In genomic region chr13:31915748-31916147, GRCm38 (mm10) we compare ENCODE assay signal across 10 mouse cellular contexts.
DNase-seq lines count a peak whose midpoint lies in the region; ATAC-seq and TF ChIP-seq lines count a peak whose summit lies in the region.
"Had no signal": no experiment of that assay in that cellular context is flagged by ENCODE, and none has a peak within 500 bp of the region (broad histone marks: within the 10 kb centered on the region; RNA-seq: fewer than 3 reads in every experiment).

No protein-coding gene starts in this region.

- ATAC-seq in kidney, embryonic 15.5 days (replicated peaks; ENCODE audit: low FRiP score): peak; percentile 43; the same call in 1 of the 2 replicates
- 0 out of 2 replicates have a peak, but pooled peaks have one; percentile 47 for ATAC-seq in intestine, postnatal 0 days

- DNase-seq in kidney, adult 9 months: no peak
- peak; percentile 62 for DNase-seq in ES-CJ7 (ENCODE audit: low read depth, low spot score)
- peak; percentile 29 to 59 for DNase-seq in heart, adult 18-20 months
- no peak for DNase-seq in right cerebral cortex, postnatal 25 days
- no peak for DNase-seq in left cerebral cortex, adult 2 months (ENCODE audit: extremely low spot score in 1 of 2, low spot score in 2 of 2)
- DNase-seq in cerebellum, postnatal 10 days: no peak

- no peaks in the 10 kb centered on the region for H3K27me3 ChIP-seq in kidney, embryonic 15.5 days
- H3K27me3 ChIP-seq in intestine, postnatal 0 days (replicated peaks; ENCODE audit: control insufficient read depth, insufficient read depth, low read length): no peaks in the 10 kb centered on the region
- H3K27me3 ChIP-seq: liver, embryonic 15.5 days had no signal

- H3K4me3 ChIP-seq in kidney, embryonic 15.5 days (replicated peaks): no peak overlapping the region
- H3K4me3 ChIP-seq in intestine, postnatal 0 days (ENCODE audit: low read depth, low read length): no peak overlapping the region
- no peak overlapping the region for H3K4me3 ChIP-seq in left cerebral cortex, adult 2 months
- H3K4me3 ChIP-seq: forebrain, embryonic 10.5 days; liver, embryonic 15.5 days had no signal

- intact Hi-C loops in left cerebral cortex, adult 2 months (cut with DNase I): no loop called here

- H3K4me2 ChIP-seq in kidney, embryonic 15.5 days: no peak overlapping the region
- no peak overlapping the region for H3K4me2 ChIP-seq in intestine, postnatal 0 days (replicated peaks; ENCODE audit: low read depth)
- H3K4me2 ChIP-seq: liver, embryonic 15.5 days had no signal

- H3K36me3 ChIP-seq in kidney, embryonic 15.5 days: no peaks in the 10 kb centered on the region
- no peaks in the 10 kb centered on the region; the same call in 1 of the 2 replicates for H3K36me3 ChIP-seq in intestine, postnatal 0 days (ENCODE audit: control insufficient read depth, insufficient read depth)
- H3K36me3 ChIP-seq: forebrain, embryonic 10.5 days; liver, embryonic 15.5 days had no signal

- H3K4me1 ChIP-seq in kidney, embryonic 15.5 days: peaks cover 17% of the 10 kb centered on the region
- no peaks in the 10 kb centered on the region for H3K4me1 ChIP-seq in intestine, postnatal 0 days (replicated peaks; ENCODE audit: control insufficient read depth, insufficient read depth, low read length)
- H3K4me1 ChIP-seq: liver, embryonic 15.5 days had no signal

- no peak overlapping the region for H3K27ac ChIP-seq in kidney, embryonic 15.5 days
- H3K27ac ChIP-seq in intestine, postnatal 0 days (ENCODE audit: low read depth, low read length): no peak overlapping the region
- H3K27ac ChIP-seq in left cerebral cortex, adult 2 months: no peak overlapping the region
- H3K27ac ChIP-seq: forebrain, embryonic 10.5 days; liver, embryonic 15.5 days had no signal

- WGBS in kidney, embryonic 15.5 days: 68% methylated on average over 6 of the region's 6 CpGs
- 67% methylated on average over 6 of the region's 6 CpGs for WGBS in intestine, postnatal 0 days

- TF ChIP-seq CTCF in intestine, postnatal 0 days (IDR thresholded peaks at IDR 0.05; ENCODE audit: low read depth): no peak
- TF ChIP-seq CTCF in left cerebral cortex, adult 2 months (IDR thresholded peaks at IDR 0.05): no peak

- H3K9ac ChIP-seq in kidney, embryonic 15.5 days: no peak overlapping the region
- no peak overlapping the region for H3K9ac ChIP-seq in intestine, postnatal 0 days (ENCODE audit: low read depth, low read length)
- H3K9ac ChIP-seq: liver, embryonic 15.5 days had no signal

- no peaks in the 10 kb centered on the region for H3K9me3 ChIP-seq in kidney, embryonic 15.5 days (replicated peaks)
- H3K9me3 ChIP-seq in intestine, postnatal 0 days (ENCODE audit: control insufficient read depth): no peaks in the 10 kb centered on the region
- H3K9me3 ChIP-seq: forebrain, embryonic 10.5 days; liver, embryonic 15.5 days had no signal

Comparison
In these comparisons a context has a peak if more than half of its experiments do, and no peak if none do; other contexts are left out.
1. DNase-seq: peak in ES-CJ7 (single experiment) and heart, adult 18-20 months (2 of 2); none in kidney, adult 9 months (single experiment), right cerebral cortex, postnatal 25 days (single experiment), left cerebral cortex, adult 2 months (0 of 2) and cerebellum, postnatal 10 days (0 of 2).